Mouse (Mus musculus): ENCODE results near the gene Dag1.

DNA sequence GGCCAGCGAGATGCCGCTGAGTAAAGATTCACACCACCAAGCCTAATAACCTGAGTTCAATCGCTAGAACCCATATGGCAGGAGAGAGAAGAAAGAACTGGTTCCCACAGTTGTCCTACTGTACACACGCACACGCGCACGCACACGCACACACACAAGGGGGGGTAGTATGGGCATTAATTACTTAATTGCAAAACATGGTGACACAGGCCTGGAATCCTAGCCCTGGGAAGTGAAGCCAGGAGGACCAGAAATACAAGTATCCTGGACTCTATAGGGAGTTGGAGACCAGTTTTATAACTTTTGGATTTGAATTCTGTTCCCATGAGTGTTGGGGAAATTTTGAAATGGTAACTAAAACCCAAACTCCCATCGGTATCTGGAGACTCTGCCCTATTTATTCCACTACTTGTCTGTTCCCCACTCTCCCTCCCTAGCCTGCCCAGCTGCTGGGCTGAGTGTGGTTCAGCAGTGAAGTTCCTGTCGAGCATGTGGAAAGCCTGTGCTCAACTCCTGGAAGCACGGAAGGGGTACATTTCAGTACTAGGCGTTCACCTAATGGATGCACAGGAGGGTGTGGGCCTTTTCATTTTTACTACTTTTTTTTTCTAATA, 43.9 kb downstream of the Dag1 start:
- TF ChIP-seq CTCF (IDR thresholded peaks at IDR 0.05; ENCODE audit: low read depth, low read length), result no peak
- TF ChIP-seq POLR2A (IDR thresholded peaks at IDR 0.05; ENCODE audit: insufficient read depth, low read length), result no peak
